Mouse (Mus musculus) myocyte (in vitro differentiated cells): Measurements from ENCODE around the gene Gnat1. TPM values are rescaled to one million over a fixed set of nuclear protein-coding genes. Genes with fewer than 3 reads are reported as not detected.

ENCODE experiments used
- H3K27me3 ChIP-seq: one replicate; pipeline ENCODE4 v1.6.1; 2011; ENCODE audit not compliant: control insufficient read depth, insufficient read depth, insufficient read length
- H3K36me3 ChIP-seq: one replicate; pipeline ENCODE4 v1.6.1; 2011; ENCODE audit not compliant: control insufficient read depth, insufficient read depth
- H3K4me2 ChIP-seq: one replicate; pipeline ENCODE4 v1.6.1; 2011; ENCODE audit warnings: low read depth, control low read depth
- H3K4me3 ChIP-seq: one replicate; pipeline ENCODE4 v1.5.1; 2011; ENCODE audit warnings: mild to moderate bottlenecking, control low read depth, moderate library complexity
- H3K79me2 ChIP-seq: one replicate; pipeline ENCODE4 v1.6.1; 2011; ENCODE audit not compliant: control insufficient read depth, insufficient read depth
- H3ac ChIP-seq: one replicate; pipeline ENCODE4 v1.6.1; 2011; ENCODE audit not compliant: control insufficient read depth, insufficient read length
- CEBPB ChIP-seq: IDR thresholded peaks from 2 replicates; pipeline ENCODE4 v1.6.1; 2011; ENCODE audit warnings: mild to moderate bottlenecking, moderate library complexity; ENCODE audit not compliant: poor library complexity, insufficient read depth, severe bottlenecking
- E2F4 ChIP-seq: IDR thresholded peaks from one replicate; pipeline ENCODE4 v1.6.1; 2011; ENCODE audit warnings: mild to moderate bottlenecking, control low read depth, moderate library complexity; ENCODE audit not compliant: insufficient read depth
- MAX ChIP-seq: IDR thresholded peaks from one replicate; pipeline ENCODE4 v1.6.1; 2011; ENCODE audit warnings: low read depth, mild to moderate bottlenecking, control low read depth
- MYOD1 ChIP-seq, 3 experiments: IDR thresholded peaks; one replicate each; pipeline ENCODE4 v1.6.1; 2011; ENCODE audit warnings: control low read depth in 2 of 3, low read depth in 2 of 3, mild to moderate bottlenecking in 2 of 3, moderate library complexity in 1 of 3; ENCODE audit not compliant: insufficient read length in 2 of 3, control insufficient read depth in 1 of 3
- MYOG ChIP-seq, 3 experiments: IDR thresholded peaks; one replicate each; pipeline ENCODE4 v1.6.1; 2011; ENCODE audit warnings: control low read depth in 2 of 3, low read depth in 2 of 3, mild to moderate bottlenecking in 2 of 3; ENCODE audit not compliant: insufficient read length in 2 of 3, control insufficient read depth in 1 of 3, insufficient read depth in 1 of 3
- POLR2A ChIP-seq: IDR thresholded peaks from one replicate; pipeline ENCODE4 v1.6.1; 2011; ENCODE audit warnings: low read depth, mild to moderate bottlenecking, control low read depth, moderate library complexity; ENCODE audit not compliant: insufficient read length
- POLR2AphosphoS2 ChIP-seq: IDR thresholded peaks from one replicate; pipeline ENCODE4 v1.6.1; 2011; ENCODE audit warnings: low read depth, control low read depth; ENCODE audit not compliant: insufficient read length
- REST ChIP-seq: IDR thresholded peaks from one replicate; pipeline ENCODE4 v1.6.1; 2011; ENCODE audit warnings: mild to moderate bottlenecking, control low read depth, moderate library complexity; ENCODE audit not compliant: insufficient read depth, insufficient read length
- SRF ChIP-seq: IDR thresholded peaks from one replicate; pipeline ENCODE4 v1.6.1; 2011; ENCODE audit warnings: low read depth; ENCODE audit not compliant: control insufficient read depth, insufficient read length
- TCF12 ChIP-seq: IDR thresholded peaks from one replicate; pipeline ENCODE4 v1.6.1; 2011; ENCODE audit warnings: mild to moderate bottlenecking, control low read depth; ENCODE audit not compliant: poor library complexity, insufficient read depth, severe bottlenecking
- TCF3 ChIP-seq: IDR thresholded peaks from one replicate; pipeline ENCODE4 v1.6.1; 2011; ENCODE audit warnings: low read depth, control low read depth; ENCODE audit not compliant: insufficient read length
- USF1 ChIP-seq: IDR thresholded peaks from one replicate; pipeline ENCODE4 v1.6.1; 2011; ENCODE audit warnings: low read depth, mild to moderate bottlenecking, control low read depth, moderate library complexity
- polyA plus RNA-seq: library from polyadenylated mRNA; unstranded; fragments of >200 nt; fragmentation: generic; extraction: Trizol; gene quantifications from one replicate; pipeline ENCODE4 v1.2.1, GENCODE M21; 2012; ENCODE audit warnings: missing spikeins

The Gnat1 gene
- polyA plus RNA-seq, 1 experiment: not detected

- no peaks in the 10 kb centered on the region for H3K36me3 ChIP-seq
Observed at GRCm38 (mm10) chr9:107697811-107698521, 18.5 kb upstream of the Gnat1 start.

GRCm38 (mm10) chr9:107696845-107697610, 17.5 kb upstream of the Gnat1 start:
- no peak overlapping the region for H3K4me2 ChIP-seq
- H3ac ChIP-seq: no peak overlapping the region
- no peaks in the 10 kb centered on the region for H3K36me3 ChIP-seq
- H3K27me3 ChIP-seq: peaks cover 5% of the 10 kb centered on the region
- TF ChIP-seq MAX: no peak
- TF ChIP-seq CEBPB: no peak
- no peak for TF ChIP-seq MYOD1 (IDR thresholded peaks at IDR 0.05; ENCODE audit: control insufficient read depth in 1 of 3, insufficient read length in 2 of 3, low read depth in 2 of 3)
- no peak for TF ChIP-seq TCF3
- no peak for TF ChIP-seq POLR2AphosphoS2
- TF ChIP-seq POLR2A: no peak
- TF ChIP-seq TCF12: no peak
- TF ChIP-seq REST: no peak
- TF ChIP-seq E2F4: no peak
- no peak for TF ChIP-seq MYOG (IDR thresholded peaks at IDR 0.05; ENCODE audit: control insufficient read depth in 1 of 3, insufficient read depth in 1 of 3, insufficient read length in 2 of 3, low read depth in 2 of 3)
- TF ChIP-seq SRF: no peak
- TF ChIP-seq USF1: no peak
- no peak overlapping the region for H3K4me3 ChIP-seq
- H3K79me2 ChIP-seq: no peaks in the 10 kb centered on the region

More at GRCm38 (mm10) chr9:107697811-107698521, 18.5 kb upstream of the Gnat1 start:
- no peak for TF ChIP-seq MYOD1 (IDR thresholded peaks at IDR 0.05; ENCODE audit: control insufficient read depth in 1 of 3, insufficient read length in 2 of 3, low read depth in 2 of 3)
- no peak for TF ChIP-seq CEBPB
- TF ChIP-seq REST: no peak
- TF ChIP-seq POLR2A: no peak
- TF ChIP-seq MYOG (IDR thresholded peaks at IDR 0.05; ENCODE audit: control insufficient read depth in 1 of 3, insufficient read depth in 1 of 3, insufficient read length in 2 of 3, low read depth in 2 of 3): no peak
- TF ChIP-seq SRF: no peak
- TF ChIP-seq POLR2AphosphoS2: no peak
- TF ChIP-seq E2F4: no peak
- TF ChIP-seq MAX: no peak
- TF ChIP-seq TCF3: no peak
- no peak for TF ChIP-seq TCF12
- Histone ChIP-seq H3K27me3 (no peaks in the 10 kb centered on the region), H3K79me2 (no peaks in the 10 kb centered on the region), H3K4me2 (no peak overlapping the region), H3K4me3 (no peak overlapping the region), H3ac (no peak overlapping the region)

- Histone ChIP-seq H3K79me2 (no peaks in the 10 kb centered on the region), H3K4me2 (no peak overlapping the region), H3ac (no peak overlapping the region), H3K27me3 (peaks cover 14% of the 10 kb centered on the region), H3K36me3 (no peaks in the 10 kb centered on the region), H3K4me3 (no peak overlapping the region)
- TF ChIP-seq REST (no peak), POLR2A (no peak), MAX (no peak), E2F4 (no peak), TCF12 (no peak), CEBPB (no peak), USF1 (no peak), POLR2AphosphoS2 (no peak), MYOG (IDR thresholded peaks at IDR 0.05; ENCODE audit: control insufficient read depth in 1 of 3, insufficient read depth in 1 of 3, insufficient read length in 2 of 3, low read depth in 2 of 3) (no peak), MYOD1 (IDR thresholded peaks at IDR 0.05; ENCODE audit: control insufficient read depth in 1 of 3, insufficient read length in 2 of 3, low read depth in 2 of 3) (no peak), SRF (no peak), TCF3 (no peak)
Observed at GRCm38 (mm10) chr9:107696106-107696479, 16.6 kb upstream of the Gnat1 start.

GRCm38 (mm10) chr9:107695441-107696105, 16.1 kb upstream of the Gnat1 start:
- Histone ChIP-seq H3ac (no peak overlapping the region), H3K79me2 (no peaks in the 10 kb centered on the region), H3K4me3 (no peak overlapping the region), H3K4me2 (no peak overlapping the region), H3K36me3 (no peaks in the 10 kb centered on the region), H3K27me3 (peaks cover 19% of the 10 kb centered on the region)
- TF ChIP-seq CEBPB (no peak), MYOG (IDR thresholded peaks at IDR 0.05; ENCODE audit: control insufficient read depth in 1 of 3, insufficient read depth in 1 of 3, insufficient read length in 2 of 3, low read depth in 2 of 3) (no peak), POLR2AphosphoS2 (no peak), TCF12 (no peak), MAX (no peak), MYOD1 (IDR thresholded peaks at IDR 0.05; ENCODE audit: control insufficient read depth in 1 of 3, insufficient read length in 2 of 3, low read depth in 2 of 3) (no peak), SRF (no peak), REST (no peak), USF1 (no peak), TCF3 (no peak), POLR2A (no peak)
